Mouse (Mus musculus) right cerebral cortex, adult 18-20 months (tissue): ENCODE data around the gene Col9a2.
"Not testable (repeated sequence)": the region's sequence is repeated elsewhere in the genome, so short reads cannot be mapped to it uniquely, and the experiment has no call there.

Experiments used
- DNase-seq: peaks from one replicate; pipeline ENCODE4 v3.0.0; 2022; ENCODE audit warnings: mixed read lengths

Gene Col9a2

GRCm38 (mm10) chr4:121023464-121023863 is 15.7 kb upstream of the Col9a2 start:
- no peak for DNase-seq

- DNase-seq, result no peak
Measured at GRCm38 (mm10) chr4:121023941-121024340, 15.2 kb upstream of the Col9a2 start.

- DNase-seq, result no peak
Measured at GRCm38 (mm10) chr4:121025681-121026080, 13.5 kb upstream of the Col9a2 start.

- no peak for DNase-seq
Measured at GRCm38 (mm10) chr4:121028146-121028545, 11.0 kb upstream of the Col9a2 start.

- DNase-seq, result peak; percentile 37
Measured at GRCm38 (mm10) chr4:121028659-121029392, 10.4 kb upstream of the Col9a2 start.

GRCm38 (mm10) chr4:121029632-121030031 is 9.6 kb upstream of the Col9a2 start:
- DNase-seq, result no peak

GRCm38 (mm10) chr4:121031440-121031839 is 7.7 kb upstream of the Col9a2 start:
- DNase-seq, result no peak

GRCm38 (mm10) chr4:121033006-121033405 is 6.2 kb upstream of the Col9a2 start:
- DNase-seq, result no peak

GRCm38 (mm10) chr4:121040323-121040722 is 1.1 kb downstream of the Col9a2 start:
- no peak for DNase-seq

GRCm38 (mm10) chr4:121040897-121041671 is 1.9 kb downstream of the Col9a2 start:
- peak; percentile 49 for DNase-seq

GRCm38 (mm10) chr4:121042472-121042871 is 3.3 kb downstream of the Col9a2 start:
- DNase-seq, result no peak

- no peak for DNase-seq
Measured at GRCm38 (mm10) chr4:121042946-121043345, 3.8 kb downstream of the Col9a2 start.

GRCm38 (mm10) chr4:121051863-121052262 is 12.7 kb downstream of the Col9a2 start:
- no peak for DNase-seq

- DNase-seq, result peak; percentile 49
Measured at GRCm38 (mm10) chr4:121052454-121053323, 13.5 kb downstream of the Col9a2 start.

- DNase-seq, result no peak
Measured at GRCm38 (mm10) chr4:121056342-121056741, 17.2 kb downstream of the Col9a2 start.

- DNase-seq, result no peak
Measured at GRCm38 (mm10) chr4:121057032-121057431, 17.8 kb downstream of the Col9a2 start.

- DNase-seq, result not testable (repeated sequence)
Measured at GRCm38 (mm10) chr4:121059218-121059617, 20.0 kb downstream of the Col9a2 start.

- DNase-seq, result no peak
Measured at GRCm38 (mm10) chr4:121065336-121065735, 26.2 kb downstream of the Col9a2 start.

GRCm38 (mm10) chr4:121074250-121074649 is 35.1 kb downstream of the Col9a2 start:
- DNase-seq, result no peak

GRCm38 (mm10) chr4:121077915-121078646 is 38.9 kb downstream of the Col9a2 start:
- DNase-seq, result no peak

GRCm38 (mm10) chr4:121080395-121080794 is 41.2 kb downstream of the Col9a2 start:
- DNase-seq, result no peak

- DNase-seq, result no peak
Measured at GRCm38 (mm10) chr4:121084506-121084905, 45.3 kb downstream of the Col9a2 start.
